Mouse (Mus musculus) left cerebral cortex, adult 11 months (tissue): ENCODE results near the gene Gm21394.
"Not testable (repeated sequence)": the region's sequence is repeated elsewhere in the genome, so short reads cannot be mapped to it uniquely, and the experiment has no call there.

Experiments
- DNase-seq: peaks from one replicate; pipeline ENCODE4 v3.0.0; 2022; ENCODE audit warnings: low spot score

Gm21394 gene

GRCm38 (mm10) chrY:84564807-84565206, at the start of gene Gm21394:
Gene Gm21394, minus strand, starts transcription at chrY:84564907.
- not testable (repeated sequence) for DNase-seq
